Mouse (Mus musculus): ENCODE data around the gene Fam102a. TPM values are rescaled to one million over a fixed set of nuclear protein-coding genes. Genes with fewer than 3 reads are reported as not detected.

Fam102a gene
- polyA plus RNA-seq, 2 experiments, result 0.88 to 0.91 TPM

DNA sequence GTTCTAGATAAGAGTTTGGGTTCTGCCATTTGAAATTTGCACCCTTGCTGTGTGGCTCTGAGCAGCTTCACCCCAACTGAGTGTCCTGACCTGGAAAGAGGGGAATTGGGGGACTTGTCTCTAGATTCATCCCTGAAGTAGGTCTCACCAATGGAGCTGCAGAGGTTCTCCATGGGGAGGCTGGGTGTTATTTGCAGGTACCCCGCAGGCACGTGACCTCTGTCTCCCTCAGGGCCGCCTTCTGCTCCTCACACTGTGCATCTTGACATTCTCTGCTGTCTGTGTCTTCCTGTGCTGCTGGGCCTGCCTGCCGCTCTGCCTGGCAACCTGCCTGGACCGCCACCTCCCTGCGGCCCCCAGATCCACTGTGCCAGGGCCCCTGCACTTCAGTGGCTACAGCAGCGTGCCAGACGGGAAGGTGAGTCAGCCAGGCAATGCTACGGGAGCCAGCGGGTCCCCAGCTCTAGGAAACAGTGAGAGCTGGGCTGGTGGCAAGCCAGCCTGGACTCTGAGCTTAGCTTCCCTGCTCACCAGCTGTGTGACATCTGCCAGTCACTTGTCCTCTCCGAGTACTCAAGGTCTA lies 54.2 kb downstream of the Fam102a start:
- H3K9ac ChIP-seq (replicated peaks), result no peak overlapping the region
- H3K27me3 ChIP-seq (ENCODE audit: control insufficient read depth, insufficient read depth, low read length), result no peaks in the 10 kb centered on the region
- H3K9me3 ChIP-seq (ENCODE audit: control insufficient read depth, low read length), result no peaks in the 10 kb centered on the region
- no peak for DNase-seq (ENCODE audit: low read depth in 3 of 3, low spot score in 3 of 3)
- TF ChIP-seq EP300 (IDR thresholded peaks at IDR 0.05; ENCODE audit: low read depth), result no peak
- TF ChIP-seq CTCF (IDR thresholded peaks at IDR 0.05; ENCODE audit: low read depth), result no peak
- H3K4me1 ChIP-seq (replicated peaks; ENCODE audit: control insufficient read depth in 2 of 2, insufficient read depth in 2 of 2, low read length in 1 of 2), result peaks cover 0 to 17% of the 10 kb centered on the region in 2 experiments; a peak in 2 of 4 replicates
- ATAC-seq (ENCODE audit: insufficient read depth), result no peak
- H3K27ac ChIP-seq, result no peak overlapping the region
- H3K36me3 ChIP-seq (replicated peaks; ENCODE audit: control insufficient read depth, insufficient read depth, low read depth), result no peaks in the 10 kb centered on the region
- H3K4me3 ChIP-seq (ENCODE audit: insufficient read depth in 1 of 2, low read depth in 2 of 2, low read length in 2 of 2), result no peak overlapping the region
- H3K4me2 ChIP-seq (ENCODE audit: low read depth), result no peak overlapping the region
- WGBS (ENCODE audit: insufficient replicate concordance), result 75% methylated on average over 11 of the region's 11 CpGs

- no peak overlapping the region for H3K4me2 ChIP-seq (ENCODE audit: low read depth)
- ATAC-seq (ENCODE audit: insufficient read depth), result no peak
- 79% methylated on average over 10 of the region's 10 CpGs for WGBS (ENCODE audit: insufficient replicate concordance)
- no peak for DNase-seq (ENCODE audit: low read depth in 3 of 3, low spot score in 3 of 3)
- H3K4me1 ChIP-seq (replicated peaks; ENCODE audit: control insufficient read depth in 2 of 2, insufficient read depth in 2 of 2, low read length in 1 of 2), result peaks cover 0 to 17% of the 10 kb centered on the region in 2 experiments; a peak in 2 of 4 replicates
- no peaks in the 10 kb centered on the region for H3K27me3 ChIP-seq (ENCODE audit: control insufficient read depth, insufficient read depth, low read length)
- no peak overlapping the region for H3K9ac ChIP-seq (replicated peaks)
- H3K4me3 ChIP-seq (ENCODE audit: insufficient read depth in 1 of 2, low read depth in 2 of 2, low read length in 2 of 2), result no peak overlapping the region
- H3K36me3 ChIP-seq (replicated peaks; ENCODE audit: control insufficient read depth, insufficient read depth, low read depth), result no peaks in the 10 kb centered on the region
- H3K27ac ChIP-seq, result no peak overlapping the region
- TF ChIP-seq EP300 (IDR thresholded peaks at IDR 0.05; ENCODE audit: low read depth) (no peak), CTCF (IDR thresholded peaks at IDR 0.05; ENCODE audit: low read depth) (no peak)
- no peaks in the 10 kb centered on the region for H3K9me3 ChIP-seq (ENCODE audit: control insufficient read depth, low read length)
These were observed 55.1 kb downstream of the Fam102a start for GRCm38 (mm10) chr2:32590224-32590623.

DNA sequence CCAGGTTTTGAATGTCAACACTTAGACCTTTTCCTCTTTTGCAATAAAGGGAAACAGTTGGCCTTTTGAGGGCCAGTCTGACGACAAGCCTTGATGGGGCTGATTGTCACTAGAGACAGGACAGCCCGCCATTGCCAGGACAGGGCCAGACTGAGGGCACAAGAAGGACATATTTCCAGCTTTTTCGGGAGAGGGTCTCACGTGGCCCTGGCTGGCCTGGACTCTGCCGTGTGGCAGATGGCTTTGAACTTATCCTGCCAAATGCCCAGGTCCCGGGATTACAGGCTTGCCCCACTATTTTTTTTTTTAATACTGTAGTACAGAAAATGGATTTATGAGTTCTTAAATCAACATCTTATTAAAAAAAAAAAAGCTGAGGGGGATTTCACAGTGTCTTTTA lies 56.1 kb downstream of the Fam102a start:
- TF ChIP-seq EP300 (IDR thresholded peaks at IDR 0.05; ENCODE audit: low read depth) (no peak), CTCF (IDR thresholded peaks at IDR 0.05; ENCODE audit: low read depth) (no peak)
- ATAC-seq (ENCODE audit: insufficient read depth) (no peak), DNase-seq (ENCODE audit: low read depth in 3 of 3, low spot score in 3 of 3) (no peak)
- Histone ChIP-seq H3K27ac (no peak overlapping the region), H3K9me3 (ENCODE audit: control insufficient read depth, low read length) (no peaks in the 10 kb centered on the region), H3K4me3 (ENCODE audit: insufficient read depth in 1 of 2, low read depth in 2 of 2, low read length in 2 of 2) (no peak overlapping the region), H3K36me3 (replicated peaks; ENCODE audit: control insufficient read depth, insufficient read depth, low read depth) (no peaks in the 10 kb centered on the region), H3K4me1 (replicated peaks; ENCODE audit: control insufficient read depth in 2 of 2, insufficient read depth in 2 of 2, low read length in 1 of 2) (peaks cover 0 to 16% of the 10 kb centered on the region in 2 experiments; a peak in 2 of 4 replicates), H3K27me3 (ENCODE audit: control insufficient read depth, insufficient read depth, low read length) (no peaks in the 10 kb centered on the region), H3K9ac (replicated peaks) (no peak overlapping the region), H3K4me2 (ENCODE audit: low read depth) (no peak overlapping the region)
- 65% methylated on average over 6 of the region's 6 CpGs for WGBS (ENCODE audit: insufficient replicate concordance)

GRCm38 (mm10) chr2:32596725-32597124 lies 61.6 kb downstream of the Fam102a start:
- WGBS (ENCODE audit: insufficient replicate concordance), result 87% methylated on average over 13 of the region's 13 CpGs
- Histone ChIP-seq H3K27ac (no peak overlapping the region), H3K4me1 (replicated peaks; ENCODE audit: control insufficient read depth in 2 of 2, insufficient read depth in 2 of 2, low read length in 1 of 2) (peaks cover 0 to 4% of the 10 kb centered on the region in 2 experiments; a peak in 3 of 4 replicates), H3K9ac (replicated peaks) (no peak overlapping the region), H3K36me3 (replicated peaks; ENCODE audit: control insufficient read depth, insufficient read depth, low read depth) (no peaks in the 10 kb centered on the region), H3K4me2 (ENCODE audit: low read depth) (no peak overlapping the region), H3K9me3 (ENCODE audit: control insufficient read depth, low read length) (no peaks in the 10 kb centered on the region), H3K27me3 (ENCODE audit: control insufficient read depth, insufficient read depth, low read length) (no peaks in the 10 kb centered on the region), H3K4me3 (ENCODE audit: insufficient read depth in 1 of 2, low read depth in 2 of 2, low read length in 2 of 2) (no peak overlapping the region)
- TF ChIP-seq CTCF (IDR thresholded peaks at IDR 0.05; ENCODE audit: low read depth), result no peak
- no peak for TF ChIP-seq EP300 (IDR thresholded peaks at IDR 0.05; ENCODE audit: low read depth)
- no peak for DNase-seq (ENCODE audit: low read depth in 3 of 3, low spot score in 3 of 3)
- no peak for ATAC-seq (ENCODE audit: insufficient read depth)

- no peak for ATAC-seq (ENCODE audit: insufficient read depth)
- H3K9me3 ChIP-seq (ENCODE audit: control insufficient read depth, low read length), result no peaks in the 10 kb centered on the region
- no peak overlapping the region for H3K4me3 ChIP-seq (ENCODE audit: insufficient read depth in 1 of 2, low read depth in 2 of 2, low read length in 2 of 2)
- WGBS (ENCODE audit: insufficient replicate concordance), result 75% methylated on average over 5 of the region's 5 CpGs
- no peak overlapping the region for H3K4me2 ChIP-seq (ENCODE audit: low read depth)
- H3K4me1 ChIP-seq (replicated peaks; ENCODE audit: control insufficient read depth in 2 of 2, insufficient read depth in 2 of 2, low read length in 1 of 2), result peaks cover 3 to 9% of the 10 kb centered on the region in 2 experiments
- no peak for TF ChIP-seq EP300 (IDR thresholded peaks at IDR 0.05; ENCODE audit: low read depth)
- no peak for TF ChIP-seq CTCF (IDR thresholded peaks at IDR 0.05; ENCODE audit: low read depth)
- H3K9ac ChIP-seq (replicated peaks), result no peak overlapping the region
- no peaks in the 10 kb centered on the region for H3K27me3 ChIP-seq (ENCODE audit: control insufficient read depth, insufficient read depth, low read length)
- no peaks in the 10 kb centered on the region for H3K36me3 ChIP-seq (replicated peaks; ENCODE audit: control insufficient read depth, insufficient read depth, low read depth)
- no peak overlapping the region for H3K27ac ChIP-seq
- DNase-seq (ENCODE audit: low read depth in 3 of 3, low spot score in 3 of 3), result no peak
These were observed 62.1 kb downstream of the Fam102a start for GRCm38 (mm10) chr2:32597248-32597647.

All from liver, embryonic 14.5 days (tissue).